Mouse (Mus musculus) forebrain, embryonic 16.5 days (tissue): ENCODE results near the gene Kazn. TPM values are rescaled to one million over a fixed set of nuclear protein-coding genes. Genes with fewer than 3 reads are reported as not detected.
A peak's percentile ranks its signal among the peaks of the same experiment; 100 is the strongest.

Experiments used
- ATAC-seq: fragments of 200-750 bp; cut with Nextera tagmentation; 2 replicates; pipeline ENCODE4 v1.8.0; 2017; ENCODE audit warnings: mild to moderate bottlenecking, moderate library complexity
- H3K27ac ChIP-seq: fragments of 300-500 bp; sonication (generic); 2 replicates; pipeline ENCODE4 v1.5.1; 2014; ENCODE audit warnings: low read length, control low read depth
- H3K27me3 ChIP-seq: fragments of 300-500 bp; sonication (generic); replicated peaks from 2 replicates; pipeline ENCODE4 v1.6.1; 2014; ENCODE audit warnings: low read length; ENCODE audit not compliant: control insufficient read depth, insufficient read depth
- H3K36me3 ChIP-seq: fragments of 300-500 bp; sonication (generic); 2 replicates; pipeline ENCODE4 v1.6.1; 2014; ENCODE audit not compliant: control insufficient read depth, insufficient read depth
- H3K4me1 ChIP-seq: fragments of 300-500 bp; sonication (generic); replicated peaks from 2 replicates; pipeline ENCODE4 v1.6.1; 2014; ENCODE audit warnings: low read length; ENCODE audit not compliant: control insufficient read depth, insufficient read depth
- H3K4me2 ChIP-seq: fragments of 300-500 bp; sonication (generic); 2 replicates; pipeline ENCODE4 v1.6.1; 2014; ENCODE audit warnings: mild to moderate bottlenecking, low read length, control low read depth
- H3K4me3 ChIP-seq: fragments of 300-500 bp; sonication (generic); replicated peaks from 2 replicates; pipeline ENCODE4 v1.5.1; 2014; ENCODE audit warnings: mild to moderate bottlenecking, low read length, control low read depth
- H3K9ac ChIP-seq: fragments of 300-500 bp; sonication (generic); replicated peaks from 2 replicates; pipeline ENCODE4 v1.6.1; 2014; ENCODE audit warnings: low read depth, low read length, control low read depth
- H3K9me3 ChIP-seq: fragments of 300-500 bp; sonication (generic); 2 replicates; pipeline ENCODE4 v1.6.1; 2016; ENCODE audit warnings: low read length; ENCODE audit not compliant: control insufficient read depth
- WGBS: fragments of 180-500 bp; shearing (Covaris S2); extraction: QIAGEN DNeasy Blood & Tissue Kit; methylation state at CpG from one replicate; pipeline ENCODE4 v1.1.7; 2014; 5-methylcytosine and 5-hydroxymethylcytosine counted together
- polyA plus RNA-seq: library from polyadenylated mRNA; unstranded; fragments of >200 nt; fragmentation: Nextera tagmentation; extraction: Ambion mirVana; gene quantifications from 2 replicates; pipeline ENCODE4 v1.2.1, GENCODE M21; 2015

Kazn gene
- polyA plus RNA-seq, 1 experiment from 2014 or later, result 27.6 TPM

DNA sequence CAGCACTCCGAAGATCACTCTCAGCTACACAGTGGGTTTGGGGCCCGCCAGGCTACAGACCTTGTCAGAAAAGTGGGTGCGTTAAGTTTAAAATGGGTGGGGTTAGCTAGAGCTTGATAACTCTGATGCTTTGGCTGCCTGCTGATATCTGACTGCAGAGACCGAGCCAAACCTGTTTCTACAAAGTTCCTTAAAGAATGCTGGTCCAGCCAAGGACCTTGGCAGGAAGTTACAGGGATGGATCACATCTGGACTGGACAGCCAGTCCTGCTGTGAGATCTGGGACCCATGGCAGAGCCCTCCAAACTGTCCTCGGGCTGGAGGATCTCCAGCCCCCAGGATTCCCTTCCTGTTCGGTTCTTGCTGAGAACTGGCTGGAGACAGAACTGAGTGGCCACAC is 173.4 kb downstream of the Kazn start:
- Histone ChIP-seq H3K9me3 (no peaks in the 10 kb centered on the region), H3K9ac (no peak overlapping the region), H3K27ac (no peak overlapping the region), H3K4me3 (no peak overlapping the region), H3K4me2 (no peak overlapping the region), H3K36me3 (no peaks in the 10 kb centered on the region), H3K4me1 (peaks cover 5% of the 10 kb centered on the region), H3K27me3 (peaks cover 2% of the 10 kb centered on the region)
- 79% methylated on average over 6 of the region's 6 CpGs for WGBS
- no peak for ATAC-seq

DNA sequence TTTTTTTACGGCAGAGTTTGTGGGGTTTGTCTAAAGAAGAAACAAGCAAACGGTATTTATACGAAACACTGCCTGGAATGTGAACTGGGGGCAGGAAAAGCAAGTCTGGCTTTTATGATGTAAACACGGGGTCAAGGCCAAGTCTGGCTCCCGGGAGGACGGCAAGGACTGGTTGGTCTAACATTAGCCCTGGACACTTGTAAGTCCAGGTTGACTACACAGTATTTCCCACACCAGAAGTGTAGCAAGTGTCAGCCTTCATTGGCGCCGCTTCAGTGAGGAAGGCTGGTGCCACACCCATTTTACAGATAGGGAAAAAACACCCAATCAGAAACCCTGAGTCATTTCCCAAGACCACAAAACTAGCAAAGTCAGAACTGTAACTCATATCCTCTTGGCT is 173.9 kb downstream of the Kazn start:
- Histone ChIP-seq H3K27ac (no peak overlapping the region), H3K4me2 (no peak overlapping the region), H3K9ac (no peak overlapping the region), H3K4me3 (no peak overlapping the region), H3K4me1 (peaks cover 10% of the 10 kb centered on the region), H3K27me3 (peaks cover under 1% of the 10 kb centered on the region), H3K36me3 (no peaks in the 10 kb centered on the region), H3K9me3 (no peaks in the 10 kb centered on the region)
- WGBS, result 82% methylated on average over 8 of the region's 8 CpGs
- no peak for ATAC-seq

DNA sequence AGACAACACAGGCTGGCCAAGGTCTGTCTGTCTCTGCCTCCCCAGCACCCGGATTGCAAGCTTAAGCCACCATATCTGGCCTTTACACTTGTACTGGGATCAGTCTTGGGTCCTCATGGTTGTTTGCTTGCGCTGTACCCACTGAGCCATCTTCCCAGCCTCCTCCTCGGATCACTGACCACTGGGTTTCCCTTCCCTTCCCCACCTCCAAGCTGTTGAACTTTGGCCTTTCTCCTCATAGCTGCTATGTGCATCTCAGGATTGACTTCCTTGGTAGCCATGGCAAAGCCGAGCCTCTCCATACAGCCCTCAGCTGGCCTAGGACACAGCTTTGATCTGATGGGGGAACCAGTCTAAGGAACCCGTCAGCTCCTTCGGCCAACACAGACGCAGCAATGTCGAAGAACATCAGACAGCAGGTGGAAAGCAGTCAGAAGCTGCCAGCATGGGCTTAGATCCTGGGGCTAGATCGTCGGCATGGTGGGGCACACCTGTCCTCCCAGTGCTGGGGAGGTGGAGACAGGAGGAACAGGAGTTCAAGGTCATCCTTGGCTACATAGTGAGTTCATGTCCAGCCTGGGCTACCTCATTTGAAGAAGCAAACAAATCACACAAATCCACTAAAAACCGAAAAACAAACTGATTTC is 174.5 kb downstream of the Kazn start:
- H3K9me3 ChIP-seq, result peaks cover 2% of the 10 kb centered on the region; the same call in 1 of the 2 replicates

GRCm38 (mm10) chr4:142063057-142063534 is 176.1 kb downstream of the Kazn start:
- no peak for ATAC-seq
- H3K4me3 ChIP-seq, result no peak overlapping the region
- no peaks in the 10 kb centered on the region; the same call in 1 of the 2 replicates for H3K27me3 ChIP-seq
- no peaks in the 10 kb centered on the region for H3K36me3 ChIP-seq
- no peak overlapping the region for H3K9ac ChIP-seq
- H3K4me2 ChIP-seq, result no peak overlapping the region
- WGBS, result 90% methylated on average over 8 of the region's 8 CpGs
- peaks cover 2% of the 10 kb centered on the region; the same call in 1 of the 2 replicates for H3K9me3 ChIP-seq
- peaks cover 11% of the 10 kb centered on the region for H3K4me1 ChIP-seq
- H3K27ac ChIP-seq, result no peak overlapping the region

More for the DNA sequence above, 174.5 kb downstream of the Kazn start:
- Histone ChIP-seq H3K4me1 (peaks cover 11% of the 10 kb centered on the region), H3K27me3 (no peaks in the 10 kb centered on the region; the same call in 1 of the 2 replicates), H3K9ac (no peak overlapping the region), H3K27ac (no peak overlapping the region), H3K4me2 (no peak overlapping the region), H3K36me3 (no peaks in the 10 kb centered on the region), H3K4me3 (no peak overlapping the region)
- ATAC-seq, result no peak
- WGBS, result 90% methylated on average over 11 of the region's 11 CpGs

GRCm38 (mm10) chr4:142061485-142062240 is 177.5 kb downstream of the Kazn start:
- Histone ChIP-seq H3K36me3 (no peaks in the 10 kb centered on the region), H3K4me3 (no peak overlapping the region), H3K9ac (no peak overlapping the region), H3K27me3 (no peaks in the 10 kb centered on the region), H3K4me2 (no peak overlapping the region), H3K4me1 (peaks cover 14% of the 10 kb centered on the region), H3K9me3 (peaks cover 2% of the 10 kb centered on the region; the same call in 1 of the 2 replicates), H3K27ac (no peak overlapping the region)
- 82% methylated on average over 23 of the region's 23 CpGs for WGBS
- ATAC-seq, result no peak

DNA sequence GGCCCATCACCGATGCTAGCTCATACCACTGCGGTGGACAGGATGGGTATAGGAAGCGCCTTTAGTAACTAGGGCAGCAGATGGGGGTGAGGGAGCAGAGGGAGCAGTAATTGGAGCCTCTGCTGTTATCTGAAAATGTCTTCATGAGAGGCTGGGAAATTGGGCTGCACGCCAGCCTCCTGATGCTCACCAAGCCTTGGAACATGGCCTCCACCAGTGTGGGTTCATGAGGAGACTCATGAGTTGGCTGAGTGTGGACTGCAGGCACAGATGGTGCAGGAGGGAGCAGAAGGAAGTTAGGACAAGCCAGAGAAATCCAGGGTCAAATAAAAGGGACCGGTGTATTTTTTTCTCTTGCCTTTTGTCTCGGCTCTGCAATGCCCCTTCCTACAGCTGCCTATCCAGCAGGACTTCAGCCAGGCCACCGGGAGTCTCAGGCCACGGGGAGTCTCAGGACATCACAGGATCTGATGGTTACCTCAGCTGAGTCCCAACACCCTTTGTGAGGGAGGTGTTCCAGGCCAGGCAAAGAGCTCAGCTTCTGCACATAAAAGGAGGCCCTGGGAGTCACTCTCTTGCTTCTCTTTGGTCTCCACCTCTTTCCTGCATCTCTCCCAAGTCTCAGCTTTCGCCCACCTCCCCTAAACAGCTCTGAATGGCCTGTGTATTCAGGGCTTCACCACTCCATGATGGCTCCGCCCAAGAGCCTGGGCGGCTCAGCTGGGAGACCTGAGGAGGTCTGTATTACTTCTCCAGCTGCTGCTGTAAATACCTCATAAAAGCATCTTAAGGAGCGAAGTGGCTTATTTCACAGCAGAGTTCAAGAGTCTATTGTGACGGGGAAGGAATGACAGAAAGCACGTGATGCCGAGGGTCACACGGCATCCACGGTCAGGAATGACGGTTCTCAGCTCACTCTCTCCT is 178.5 kb downstream of the Kazn start:
- no peaks in the 10 kb centered on the region for H3K27me3 ChIP-seq
- peaks cover 2% of the 10 kb centered on the region; the same call in 1 of the 2 replicates for H3K9me3 ChIP-seq
- no peak overlapping the region; the same call in 1 of the 2 replicates for H3K27ac ChIP-seq
- H3K36me3 ChIP-seq, result no peaks in the 10 kb centered on the region
- peaks cover 10% of the 10 kb centered on the region for H3K4me1 ChIP-seq
- no peak overlapping the region for H3K4me3 ChIP-seq
- peak; percentile 26; the same call in 1 of the 2 replicates for ATAC-seq
- WGBS, result 56% methylated on average over 18 of the region's 18 CpGs
- no peak overlapping the region for H3K4me2 ChIP-seq
- no peak overlapping the region for H3K9ac ChIP-seq

DNA sequence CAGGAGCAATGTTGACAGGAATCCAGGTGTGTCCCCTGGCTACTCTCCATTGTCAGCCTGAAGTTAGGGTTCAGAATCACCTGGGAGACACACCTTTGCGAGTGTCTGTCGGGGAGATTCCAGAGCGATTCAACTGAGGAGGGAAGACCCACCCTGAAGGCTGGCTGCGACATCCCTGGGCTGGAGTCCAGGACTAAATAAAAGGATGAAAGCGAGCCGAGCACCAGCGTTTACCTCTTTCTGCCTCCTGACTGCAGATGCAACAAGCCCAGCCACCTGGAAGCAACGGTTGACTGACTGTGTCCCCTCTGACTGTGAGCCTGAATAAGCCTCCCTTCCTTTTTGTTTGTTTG is 179.4 kb downstream of the Kazn start:
- Histone ChIP-seq H3K4me1 (peaks cover 10% of the 10 kb centered on the region), H3K9ac (no peak overlapping the region), H3K4me3 (no peak overlapping the region), H3K36me3 (no peaks in the 10 kb centered on the region), H3K27me3 (no peaks in the 10 kb centered on the region), H3K27ac (no peak overlapping the region), H3K4me2 (no peak overlapping the region), H3K9me3 (peaks cover 2% of the 10 kb centered on the region; the same call in 1 of the 2 replicates)
- ATAC-seq, result no peak
- WGBS, result 66% methylated on average over 8 of the region's 8 CpGs

DNA sequence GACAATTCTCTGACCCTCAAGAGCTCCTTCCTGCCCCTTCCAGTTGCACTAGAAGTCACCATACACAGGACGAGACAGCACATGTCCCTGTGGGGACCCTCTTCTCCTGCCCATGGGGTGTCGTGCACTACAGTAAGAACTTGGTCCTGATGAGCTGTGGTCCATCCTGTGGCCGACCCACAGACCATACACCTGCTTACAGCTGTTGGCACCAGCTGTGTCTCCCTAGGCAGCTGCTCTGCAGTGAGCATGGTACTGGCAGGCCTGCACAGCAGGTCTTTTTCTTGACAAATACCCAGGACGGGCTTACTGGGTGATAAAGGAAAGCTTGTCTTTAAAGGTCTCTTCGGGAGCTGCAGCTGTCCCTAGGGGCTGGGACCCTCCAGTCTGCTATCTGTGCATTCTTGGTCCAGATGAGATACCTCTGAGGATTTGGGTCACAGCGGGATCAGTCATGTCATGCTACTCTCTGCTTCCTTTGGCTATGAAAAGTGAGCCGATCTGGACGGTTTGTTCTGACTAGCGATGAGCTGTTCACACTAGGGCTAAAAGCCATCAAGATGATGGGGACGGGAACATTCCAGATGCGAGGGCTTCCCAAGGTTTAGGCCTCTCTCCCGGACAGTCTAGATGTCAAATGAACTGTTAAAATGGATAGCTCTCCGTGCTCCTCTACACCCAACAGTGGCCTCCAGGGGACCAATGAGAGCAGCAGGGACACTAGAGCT is 179.9 kb downstream of the Kazn start:
- Histone ChIP-seq H3K27me3 (no peaks in the 10 kb centered on the region), H3K9me3 (peaks cover 2% of the 10 kb centered on the region; the same call in 1 of the 2 replicates), H3K4me3 (no peak overlapping the region), H3K36me3 (no peaks in the 10 kb centered on the region), H3K9ac (no peak overlapping the region), H3K4me1 (peaks cover 10% of the 10 kb centered on the region), H3K4me2 (no peak overlapping the region), H3K27ac (no peak overlapping the region)
- WGBS, result 85% methylated on average over 13 of the region's 13 CpGs
- no peak for ATAC-seq
